Mouse (Mus musculus) right cerebral cortex, postnatal 4 days (tissue): ENCODE data around the gene Dock11.

Experiments
- DNase-seq: peaks from one replicate; pipeline ENCODE4 v3.0.0-alpha.2; 2022

Gene Dock11

GRCm38 (mm10) chrX:35951945-35952344, 63.3 kb downstream of the Dock11 start:
- no peak for DNase-seq

- no peak for DNase-seq
Observed at GRCm38 (mm10) chrX:35952521-35953095, 64.0 kb downstream of the Dock11 start.

GRCm38 (mm10) chrX:35956236-35956635, 67.6 kb downstream of the Dock11 start:
- DNase-seq = no peak

GRCm38 (mm10) chrX:35963087-35963486, 74.5 kb downstream of the Dock11 start:
- DNase-seq = no peak

GRCm38 (mm10) chrX:35969276-35969675, 80.6 kb downstream of the Dock11 start:
- no peak for DNase-seq

GRCm38 (mm10) chrX:35976657-35977056, 88.0 kb downstream of the Dock11 start:
- DNase-seq = no peak

- DNase-seq = no peak
Observed at GRCm38 (mm10) chrX:35987981-35988380, 99.3 kb downstream of the Dock11 start.

GRCm38 (mm10) chrX:35990508-35991095, 102.0 kb downstream of the Dock11 start:
- no peak for DNase-seq

GRCm38 (mm10) chrX:35994226-35994625, 105.6 kb downstream of the Dock11 start:
- DNase-seq = no peak

GRCm38 (mm10) chrX:35997004-35997403, 108.4 kb downstream of the Dock11 start:
- no peak for DNase-seq

GRCm38 (mm10) chrX:35997793-35998419, 109.3 kb downstream of the Dock11 start:
- no peak for DNase-seq

- no peak for DNase-seq
Observed at GRCm38 (mm10) chrX:36025651-36026050, 137.0 kb downstream of the Dock11 start.

- no peak for DNase-seq
Observed at GRCm38 (mm10) chrX:36031113-36031512, 142.5 kb downstream of the Dock11 start.

- DNase-seq = no peak
Observed at GRCm38 (mm10) chrX:36034045-36034444, 145.4 kb downstream of the Dock11 start.

- no peak for DNase-seq
Observed at GRCm38 (mm10) chrX:36045731-36046130, 157.1 kb downstream of the Dock11 start.

GRCm38 (mm10) chrX:36047451-36047850, 158.8 kb downstream of the Dock11 start:
- no peak for DNase-seq

GRCm38 (mm10) chrX:36050312-36050711, 161.7 kb downstream of the Dock11 start:
- DNase-seq = no peak

GRCm38 (mm10) chrX:36073997-36074396, 185.4 kb downstream of the Dock11 start:
- no peak for DNase-seq

- no peak for DNase-seq
Observed at GRCm38 (mm10) chrX:36077164-36077563, 188.5 kb downstream of the Dock11 start.

- DNase-seq = no peak
Observed at GRCm38 (mm10) chrX:36082917-36083316, 194.3 kb downstream of the Dock11 start.

- DNase-seq = no peak
Observed at GRCm38 (mm10) chrX:36088464-36089256, 200.0 kb downstream of the Dock11 start.

- no peak for DNase-seq
Observed at GRCm38 (mm10) chrX:36100883-36101282, 212.3 kb downstream of the Dock11 start.

- DNase-seq = no peak
Observed at GRCm38 (mm10) chrX:36101318-36101717, 212.7 kb downstream of the Dock11 start.

GRCm38 (mm10) chrX:36108601-36109000, 220.0 kb downstream of the Dock11 start:
- DNase-seq = no peak
